In the genomic region with DNA sequence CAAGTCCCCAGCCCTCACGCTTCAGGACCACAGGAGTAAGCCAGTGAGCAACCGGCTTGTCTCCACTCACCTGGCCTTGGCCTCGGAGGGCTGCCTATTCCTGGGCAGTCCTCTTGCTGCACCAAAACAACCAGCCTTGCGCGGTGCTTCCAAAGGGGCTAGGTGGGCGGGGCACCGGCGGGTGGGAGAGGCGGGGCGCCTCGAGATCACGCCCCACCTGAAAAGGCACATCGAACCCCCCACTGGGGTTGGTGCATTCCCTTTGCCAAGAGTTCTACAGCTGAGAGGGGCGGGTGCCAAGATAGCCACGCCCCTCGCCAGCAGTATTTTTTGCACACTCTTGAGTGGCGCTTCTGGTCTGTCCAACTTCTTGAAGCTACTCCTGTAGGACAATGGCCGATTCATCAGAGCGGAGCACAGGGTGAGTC, we compare ENCODE assay signal across 7 mouse cellular contexts. TPM values are rescaled to one million over a fixed set of nuclear protein-coding genes. Genes with fewer than 3 reads are reported as not detected.
DNase-seq lines count a peak whose midpoint lies in the region; ATAC-seq and TF ChIP-seq lines count a peak whose summit lies in the region.

No protein-coding gene starts in this region.

- no peaks in the 10 kb centered on the region for H3K27me3 ChIP-seq in ES-Bruce4 (ENCODE audit: control insufficient read depth, insufficient read depth, low read length, poor library complexity, severe bottlenecking)
- no peaks in the 10 kb centered on the region for H3K27me3 ChIP-seq in hindbrain, embryonic 15.5 days
- H3K27me3 ChIP-seq in liver, postnatal 0 days (ENCODE audit: insufficient read depth, low read length) = no peaks in the 10 kb centered on the region

- TF ChIP-seq EP300 in ES-Bruce4 (IDR thresholded peaks at IDR 0.05; ENCODE audit: insufficient read depth, low read depth, low read length) = no peak
- no peak for TF ChIP-seq EP300 in liver, postnatal 0 days (IDR thresholded peaks at IDR 0.05; ENCODE audit: low read depth)

- no peak overlapping the region for H3K9ac ChIP-seq in ES-Bruce4 (ENCODE audit: low read depth, poor library complexity, severe bottlenecking)
- 0 out of 2 replicates have a peak overlapping the region, but pooled peaks have one; percentile 25 for H3K9ac ChIP-seq in hindbrain, embryonic 15.5 days
- no peak overlapping the region for H3K9ac ChIP-seq in liver, postnatal 0 days (replicated peaks)

- peak; percentile 71 for ATAC-seq in hindbrain, embryonic 15.5 days (ENCODE audit: low FRiP score, low read depth)
- no peak for ATAC-seq in liver, postnatal 0 days

- no peak for TF ChIP-seq CTCF in ES-Bruce4 (IDR thresholded peaks at IDR 0.05; ENCODE audit: low read depth, low read length)
- TF ChIP-seq CTCF in liver, postnatal 0 days (IDR thresholded peaks at IDR 0.05; ENCODE audit: low read depth) = no peak

- H3K36me3 ChIP-seq in ES-Bruce4 (ENCODE audit: control insufficient read depth, insufficient read depth, low read length, poor library complexity, severe bottlenecking) = no peaks in the 10 kb centered on the region
- H3K36me3 ChIP-seq in hindbrain, embryonic 15.5 days = no peaks in the 10 kb centered on the region
- no peaks in the 10 kb centered on the region for H3K36me3 ChIP-seq in liver, postnatal 0 days (replicated peaks; ENCODE audit: insufficient read depth, low read length)

- H3K4me2 ChIP-seq in hindbrain, embryonic 15.5 days = peak overlapping the region; percentile 59
- H3K4me2 ChIP-seq in liver, postnatal 0 days (ENCODE audit: low read depth, low read length) = peak overlapping the region; percentile 53

- H3K4me1 ChIP-seq in ES-Bruce4 (ENCODE audit: control insufficient read depth, insufficient read depth, low read length) = no peaks in the 10 kb centered on the region
- H3K4me1 ChIP-seq in hindbrain, embryonic 15.5 days (replicated peaks) = peaks cover 8% of the 10 kb centered on the region
- H3K4me1 ChIP-seq in liver, postnatal 0 days (ENCODE audit: insufficient read depth) = peaks cover 5% of the 10 kb centered on the region; the same call in 1 of the 2 replicates

- TF ChIP-seq POLR2A in ES-Bruce4 (IDR thresholded peaks at IDR 0.05; ENCODE audit: insufficient read depth, low read length) = no peak

- peak overlapping the region; percentile 17; the same call in 1 of the 2 replicates for H3K4me3 ChIP-seq in ES-Bruce4 (ENCODE audit: low read depth, low read length)
- peak overlapping the region; percentile 30 for H3K4me3 ChIP-seq in hindbrain, embryonic 15.5 days
- no peak overlapping the region for H3K4me3 ChIP-seq in liver, postnatal 0 days (ENCODE audit: low read depth, low read length)

- H3K27ac ChIP-seq in ES-Bruce4 (ENCODE audit: insufficient read depth, low read length) = no peak overlapping the region
- H3K27ac ChIP-seq in hindbrain, embryonic 15.5 days (replicated peaks) = no peak overlapping the region
- no peak overlapping the region for H3K27ac ChIP-seq in liver, postnatal 0 days (ENCODE audit: low read depth)

- DNase-seq in Muller cell, postnatal 12 days (ENCODE audit: inconsistent ontology term) = peak; percentile 9
- peak; percentile 20 for DNase-seq in liver, postnatal 0 days
- peak; percentile 58 for DNase-seq in retina, postnatal 1 day
- no peak for DNase-seq in spleen, postnatal 36 days (ENCODE audit: low spot score in 2 of 2)
- no peak for DNase-seq in cerebellum, adult 9-10 months

- H3K9me3 ChIP-seq in ES-Bruce4 (replicated peaks; ENCODE audit: control insufficient read depth, insufficient read depth, low read length, poor library complexity, severe bottlenecking) = no peaks in the 10 kb centered on the region
- H3K9me3 ChIP-seq in hindbrain, embryonic 15.5 days = no peaks in the 10 kb centered on the region
- H3K9me3 ChIP-seq in liver, postnatal 0 days (ENCODE audit: low read length) = no peaks in the 10 kb centered on the region

- 6% methylated on average over 19 of the region's 19 CpGs for WGBS in hindbrain, embryonic 15.5 days
- WGBS in liver, postnatal 0 days (ENCODE audit: insufficient replicate concordance) = 10% methylated on average over 18 of the region's 19 CpGs

RNA-seq across cellular contexts. Expression of a gene that starts 16.2 kb away (rescaled TPM):
- polyA plus RNA-seq in ES-Bruce4 (2011; ENCODE audit: insufficient read depth, insufficient read length, low read depth, missing spikeins) = 8.7 and 8.8 TPM in 2 replicates
- polyA plus RNA-seq in hindbrain, embryonic 15.5 days (2015; fragmentation: Nextera tagmentation; extraction: Ambion mirVana) = 77.2 and 93.0 TPM in 2 replicates
- 15.3 and 16.7 TPM in 2 replicates for polyA plus RNA-seq in liver, postnatal 0 days (2015; fragmentation: Nextera tagmentation; extraction: Ambion mirVana)

RNA-seq across cellular contexts. Expression of a gene that starts 40.1 kb away (rescaled TPM):
- 1.8 and 2.0 TPM in 2 replicates for polyA plus RNA-seq in ES-Bruce4 (2011; ENCODE audit: insufficient read depth, insufficient read length, low read depth, missing spikeins)
- polyA plus RNA-seq in hindbrain, embryonic 15.5 days (2015; fragmentation: Nextera tagmentation; extraction: Ambion mirVana) = 0.45 and 0.52 TPM in 2 replicates
- 3.0 TPM in 2 replicates for polyA plus RNA-seq in liver, postnatal 0 days (2015; fragmentation: Nextera tagmentation; extraction: Ambion mirVana)

RNA-seq across cellular contexts. Expression of a gene that starts 52.7 kb away (rescaled TPM):
- 1.3 and 3.7 TPM in 2 replicates for polyA plus RNA-seq in ES-Bruce4 (2011; ENCODE audit: insufficient read depth, insufficient read length, low read depth, missing spikeins)
- polyA plus RNA-seq in hindbrain, embryonic 15.5 days (2015; fragmentation: Nextera tagmentation; extraction: Ambion mirVana) = 0.47 and 1.5 TPM in 2 replicates
- polyA plus RNA-seq in liver, postnatal 0 days (2015; fragmentation: Nextera tagmentation; extraction: Ambion mirVana) = 1.3 and 2.8 TPM in 2 replicates

Comparison
In these comparisons a context has a peak if more than half of its experiments do, and no peak if none do; other contexts are left out.
1. DNase-seq: peak in Muller cell, postnatal 12 days (single experiment), liver, postnatal 0 days (single experiment) and retina, postnatal 1 day (single experiment); none in spleen, postnatal 36 days (0 of 2) and cerebellum, adult 9-10 months (single experiment).